Mouse (Mus musculus) MEL (cell line): Measurements from ENCODE around the gene Col23a1.

Source experiments
- CHD2 ChIP-seq: IDR thresholded peaks from 2 replicates; pipeline ENCODE4 v1.6.1; 2011; ENCODE audit warnings: low read length, improper control_type of control experiment
- CTCF ChIP-seq, 3 experiments: IDR thresholded peaks in 2 of 3; conservative IDR thresholded peaks in 1 of 3; 2 replicates each; pipeline ENCODE4 v1.5.1; 2011 to 2012; ENCODE audit warnings: low read length in 3 of 3, low read depth in 2 of 3, mild to moderate bottlenecking in 2 of 3, improper control_type of control experiment in 1 of 3, inconsistent platforms in 1 of 3, mixed read lengths in 1 of 3, moderate library complexity in 1 of 3; ENCODE audit not compliant: control insufficient read depth in 1 of 3, insufficient read depth in 1 of 3, poor library complexity in 1 of 3, severe bottlenecking in 1 of 3
- GABPA ChIP-seq: IDR thresholded peaks from 2 replicates; pipeline ENCODE4 v1.6.1; 2012; ENCODE audit warnings: low read depth, mild to moderate bottlenecking, inconsistent platforms, low read length, improper control_type of control experiment, moderate library complexity
- MXI1 ChIP-seq: IDR thresholded peaks from 2 replicates; pipeline ENCODE4 v1.6.1; 2011; ENCODE audit warnings: mild to moderate bottlenecking, low read depth, low read length, improper control_type of control experiment
- SIN3A ChIP-seq: IDR thresholded peaks from 2 replicates; pipeline ENCODE4 v1.6.1; 2012; ENCODE audit warnings: low read length, improper control_type of control experiment, inconsistent platforms
- UBTF ChIP-seq: IDR thresholded peaks from 2 replicates; pipeline ENCODE4 v1.6.1; 2012; ENCODE audit warnings: low read depth, mild to moderate bottlenecking, inconsistent platforms, low read length, improper control_type of control experiment, moderate library complexity, borderline replicate concordance; ENCODE audit not compliant: insufficient read depth

DNA sequence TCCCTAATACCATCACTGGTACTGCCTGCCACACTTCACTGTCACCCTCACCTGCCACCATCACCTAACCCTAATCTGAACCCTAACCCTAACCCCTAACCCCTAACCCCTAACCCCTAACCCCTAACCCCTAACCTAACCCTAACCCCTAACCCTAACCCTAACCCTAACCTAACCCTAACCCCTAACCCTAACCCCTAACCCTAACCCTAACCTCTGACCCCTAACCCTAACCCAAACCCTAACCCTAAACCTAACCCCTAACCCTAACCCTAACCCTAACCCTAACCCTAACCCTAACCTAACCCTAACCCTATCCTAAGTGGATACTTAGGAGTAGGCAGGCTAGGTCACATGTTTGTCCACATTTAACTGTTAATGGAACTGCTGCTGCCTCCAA lies 165.8 kb downstream of the Col23a1 start:
- TF ChIP-seq CTCF (IDR thresholded peaks at IDR 0.05 in 2 of 3, conservative IDR thresholded peaks at IDR 0.05 in 1 of 3; ENCODE audit: control insufficient read depth in 1 of 3, insufficient read depth in 1 of 3, low read depth in 2 of 3, low read length in 3 of 3, poor library complexity in 1 of 3, severe bottlenecking in 1 of 3) = no peak
- no peak for TF ChIP-seq MXI1
- TF ChIP-seq GABPA = no peak
- TF ChIP-seq CHD2 = no peak
- TF ChIP-seq SIN3A = no peak
- TF ChIP-seq UBTF = no peak
